Mouse (Mus musculus) hindbrain, embryonic 11.5 days (tissue): ENCODE data around the gene Dapk1. TPM values are rescaled to one million over a fixed set of nuclear protein-coding genes. Genes with fewer than 3 reads are reported as not detected.

Experiments
- ATAC-seq: fragments of 200-750 bp; cut with Nextera tagmentation; 2 replicates; pipeline ENCODE4 v1.8.0; 2017; ENCODE audit warnings: mild to moderate bottlenecking, moderate TSS enrichment, moderate library complexity; ENCODE audit not compliant: low FRiP score
- DNase-seq: peaks from one replicate; pipeline ENCODE4 v3.0.0-alpha.2; 2015; ENCODE audit warnings: low spot score
- H3K27ac ChIP-seq: fragments of 300-500 bp; sonication (generic); 2 replicates; pipeline ENCODE4 v1.5.1; 2014; ENCODE audit warnings: mild to moderate bottlenecking, low read depth, low read length
- H3K27me3 ChIP-seq: fragments of 300-500 bp; sonication (generic); 2 replicates; pipeline ENCODE4 v1.6.1; 2014; ENCODE audit warnings: mild to moderate bottlenecking, low read length, moderate library complexity, mixed read lengths; ENCODE audit not compliant: control insufficient read depth, insufficient read depth
- H3K36me3 ChIP-seq: fragments of 300-500 bp; sonication (generic); 2 replicates; pipeline ENCODE4 v1.6.1; 2014; ENCODE audit warnings: mild to moderate bottlenecking, low read length, moderate library complexity, mixed read lengths; ENCODE audit not compliant: control insufficient read depth, insufficient read depth
- H3K4me1 ChIP-seq: fragments of 300-500 bp; sonication (generic); replicated peaks from 2 replicates; pipeline ENCODE4 v1.6.1; 2014; ENCODE audit warnings: low read length, mixed read lengths; ENCODE audit not compliant: control insufficient read depth, insufficient read depth
- H3K4me2 ChIP-seq: fragments of 300-500 bp; sonication (generic); replicated peaks from 2 replicates; pipeline ENCODE4 v1.6.1; 2014; ENCODE audit warnings: mild to moderate bottlenecking, low read depth, low read length
- H3K4me3 ChIP-seq: fragments of 300-500 bp; sonication (generic); 2 replicates; pipeline ENCODE4 v1.5.1; 2014; ENCODE audit warnings: low read depth, low read length
- H3K9ac ChIP-seq: fragments of 300-500 bp; sonication (generic); 2 replicates; pipeline ENCODE4 v1.6.1; 2014; ENCODE audit warnings: low read depth, low read length
- H3K9me3 ChIP-seq: fragments of 300-500 bp; sonication (generic); 2 replicates; pipeline ENCODE4 v1.6.1; 2016; ENCODE audit warnings: low read length; ENCODE audit not compliant: control insufficient read depth
- WGBS: fragments of 180-500 bp; shearing (Covaris S2); extraction: QIAGEN DNeasy Blood & Tissue Kit; methylation state at CpG from one replicate; pipeline ENCODE4 v1.1.7; 2014; 5-methylcytosine and 5-hydroxymethylcytosine counted together
- polyA plus RNA-seq: library from polyadenylated mRNA; unstranded; fragments of >200 nt; fragmentation: Nextera tagmentation; extraction: Ambion mirVana; gene quantifications from 2 replicates; pipeline ENCODE4 v1.2.1, GENCODE M21; 2014

Dapk1 gene
- polyA plus RNA-seq, 1 experiment from 2014 or later = 39.5 TPM

DNA sequence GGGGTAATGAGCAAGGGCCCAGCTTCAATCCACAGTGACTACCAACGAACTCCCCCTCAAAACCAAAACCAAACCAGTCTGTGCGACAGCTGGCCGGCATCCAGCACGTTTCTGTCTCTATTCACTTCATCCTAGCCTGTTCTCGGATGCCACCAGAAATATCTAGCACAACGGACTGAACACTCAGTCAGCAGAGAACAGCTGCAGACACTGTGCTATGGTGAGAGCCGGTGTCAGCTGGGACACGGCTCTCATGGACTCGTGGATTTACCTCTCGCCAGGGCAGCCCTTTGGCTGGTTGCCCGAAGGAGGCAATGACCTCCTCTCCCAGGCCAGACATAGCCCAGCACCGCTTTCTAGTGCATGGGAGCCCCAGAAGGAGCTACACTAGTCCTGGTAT lies 85.2 kb downstream of the Dapk1 start:
- Histone ChIP-seq H3K9me3 (no peaks in the 10 kb centered on the region), H3K27me3 (no peaks in the 10 kb centered on the region), H3K4me1 (no peaks in the 10 kb centered on the region; the same call in 1 of the 2 replicates), H3K4me3 (no peak overlapping the region), H3K9ac (no peak overlapping the region), H3K27ac (no peak overlapping the region), H3K36me3 (no peaks in the 10 kb centered on the region), H3K4me2 (no peak overlapping the region)
- DNase-seq = no peak
- ATAC-seq = no peak
- WGBS = 87% methylated on average over 12 of the region's 12 CpGs

DNA sequence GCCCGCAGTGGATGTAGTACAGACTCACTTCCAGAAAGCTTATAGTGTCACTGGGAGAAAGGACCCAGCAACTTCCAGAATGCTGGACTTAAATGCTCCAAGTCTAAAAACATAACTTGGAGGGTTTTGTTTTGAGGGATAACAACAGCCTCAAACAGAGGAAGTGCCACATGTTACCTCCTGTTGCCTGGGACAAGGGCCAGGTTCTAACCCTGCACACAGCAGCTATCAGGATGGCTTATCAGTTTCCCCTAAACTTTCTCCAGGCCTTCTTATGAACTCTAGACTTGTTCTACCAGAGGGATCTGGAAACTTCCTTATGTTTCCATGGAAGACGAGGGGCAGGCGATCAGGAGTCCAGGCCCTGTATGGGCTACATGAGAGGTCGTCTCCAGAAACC lies 85.7 kb downstream of the Dapk1 start:
- H3K9me3 ChIP-seq = no peaks in the 10 kb centered on the region
- no peak overlapping the region for H3K9ac ChIP-seq
- H3K36me3 ChIP-seq = no peaks in the 10 kb centered on the region
- no peak for ATAC-seq
- H3K27me3 ChIP-seq = no peaks in the 10 kb centered on the region
- H3K27ac ChIP-seq = no peak overlapping the region
- no peak overlapping the region for H3K4me3 ChIP-seq
- H3K4me2 ChIP-seq = no peak overlapping the region
- WGBS = 89% methylated on average over 4 of the region's 4 CpGs
- no peaks in the 10 kb centered on the region; the same call in 1 of the 2 replicates for H3K4me1 ChIP-seq
- no peak for DNase-seq

DNA sequence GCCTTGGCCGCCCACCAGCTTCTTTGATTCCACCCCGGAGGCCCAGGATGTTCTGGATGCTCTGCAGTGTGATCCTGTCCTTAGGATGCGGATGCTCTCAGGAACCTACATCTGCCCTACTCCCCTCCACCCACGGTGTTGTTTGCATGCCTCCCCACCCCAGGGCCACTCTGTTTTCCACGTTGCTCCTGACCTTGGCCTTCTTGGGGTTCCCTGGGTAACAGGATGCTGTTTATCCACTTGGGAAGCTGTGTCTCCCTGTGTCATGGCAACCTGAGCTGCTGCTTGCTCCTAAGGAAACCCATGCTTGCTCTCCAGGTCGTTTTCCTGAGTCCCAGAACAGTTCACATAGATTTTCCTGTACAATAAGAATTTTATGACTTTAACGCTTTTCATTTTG lies 86.1 kb downstream of the Dapk1 start:
- 83% methylated on average over 7 of the region's 7 CpGs for WGBS
- DNase-seq = no peak
- H3K27me3 ChIP-seq = no peaks in the 10 kb centered on the region
- H3K4me2 ChIP-seq = no peak overlapping the region
- no peak overlapping the region for H3K27ac ChIP-seq
- no peaks in the 10 kb centered on the region; the same call in 1 of the 2 replicates for H3K4me1 ChIP-seq
- H3K4me3 ChIP-seq = no peak overlapping the region
- H3K9ac ChIP-seq = no peak overlapping the region
- H3K9me3 ChIP-seq = no peaks in the 10 kb centered on the region
- no peak for ATAC-seq
- no peaks in the 10 kb centered on the region for H3K36me3 ChIP-seq

DNA sequence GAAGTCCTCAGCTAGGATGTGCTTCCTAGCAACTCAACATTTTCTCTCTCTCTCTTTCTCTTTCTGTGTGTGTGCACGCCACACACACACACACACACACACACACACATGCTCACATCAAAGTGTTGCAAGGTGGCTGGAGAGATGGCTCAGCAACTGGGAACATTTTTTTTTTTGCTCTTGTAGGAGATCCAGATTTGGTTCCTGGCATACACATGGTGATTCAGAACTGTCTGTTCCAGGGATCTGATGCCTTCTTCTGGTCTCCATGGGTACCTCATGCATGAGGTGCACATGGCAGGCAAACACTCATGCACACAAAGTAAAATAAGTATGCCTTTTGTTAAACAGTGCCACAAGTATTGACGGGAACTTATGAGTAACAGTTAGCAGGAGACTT lies 89.2 kb downstream of the Dapk1 start:
- Histone ChIP-seq H3K36me3 (no peaks in the 10 kb centered on the region), H3K4me2 (no peak overlapping the region), H3K27ac (no peak overlapping the region), H3K27me3 (no peaks in the 10 kb centered on the region), H3K9ac (no peak overlapping the region), H3K9me3 (no peaks in the 10 kb centered on the region), H3K4me3 (no peak overlapping the region), H3K4me1 (no peaks in the 10 kb centered on the region)
- ATAC-seq (no peak), DNase-seq (no peak)
- WGBS = 98% methylated on average over 2 of the region's 2 CpGs

DNA sequence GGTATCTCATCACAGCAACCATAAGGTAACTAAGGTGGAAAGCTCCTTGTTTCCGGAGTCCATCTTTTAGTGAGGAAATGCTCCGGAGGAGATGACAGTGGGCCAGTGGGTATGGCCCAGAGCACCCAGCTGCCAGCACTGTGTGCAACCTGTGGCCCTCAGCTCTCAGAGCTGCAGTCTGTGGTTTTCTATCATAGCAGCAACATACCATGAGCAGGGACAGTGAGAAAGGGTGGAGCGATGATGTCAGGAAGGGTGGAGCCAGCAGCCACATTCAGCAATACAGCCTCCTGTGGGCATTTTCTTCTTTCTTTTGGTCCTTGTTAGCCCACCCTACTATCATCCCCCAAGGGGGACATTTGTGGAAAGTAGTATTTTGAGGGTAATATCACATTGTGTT lies 90.2 kb downstream of the Dapk1 start:
- H3K9ac ChIP-seq = no peak overlapping the region
- no peaks in the 10 kb centered on the region for H3K4me1 ChIP-seq
- DNase-seq (no peak), ATAC-seq (no peak)
- H3K9me3 ChIP-seq = no peaks in the 10 kb centered on the region
- 100% methylated on average over 3 of the region's 3 CpGs for WGBS
- H3K36me3 ChIP-seq = no peaks in the 10 kb centered on the region
- no peak overlapping the region for H3K27ac ChIP-seq
- H3K4me2 ChIP-seq = no peak overlapping the region
- no peaks in the 10 kb centered on the region for H3K27me3 ChIP-seq
- no peak overlapping the region for H3K4me3 ChIP-seq

DNA sequence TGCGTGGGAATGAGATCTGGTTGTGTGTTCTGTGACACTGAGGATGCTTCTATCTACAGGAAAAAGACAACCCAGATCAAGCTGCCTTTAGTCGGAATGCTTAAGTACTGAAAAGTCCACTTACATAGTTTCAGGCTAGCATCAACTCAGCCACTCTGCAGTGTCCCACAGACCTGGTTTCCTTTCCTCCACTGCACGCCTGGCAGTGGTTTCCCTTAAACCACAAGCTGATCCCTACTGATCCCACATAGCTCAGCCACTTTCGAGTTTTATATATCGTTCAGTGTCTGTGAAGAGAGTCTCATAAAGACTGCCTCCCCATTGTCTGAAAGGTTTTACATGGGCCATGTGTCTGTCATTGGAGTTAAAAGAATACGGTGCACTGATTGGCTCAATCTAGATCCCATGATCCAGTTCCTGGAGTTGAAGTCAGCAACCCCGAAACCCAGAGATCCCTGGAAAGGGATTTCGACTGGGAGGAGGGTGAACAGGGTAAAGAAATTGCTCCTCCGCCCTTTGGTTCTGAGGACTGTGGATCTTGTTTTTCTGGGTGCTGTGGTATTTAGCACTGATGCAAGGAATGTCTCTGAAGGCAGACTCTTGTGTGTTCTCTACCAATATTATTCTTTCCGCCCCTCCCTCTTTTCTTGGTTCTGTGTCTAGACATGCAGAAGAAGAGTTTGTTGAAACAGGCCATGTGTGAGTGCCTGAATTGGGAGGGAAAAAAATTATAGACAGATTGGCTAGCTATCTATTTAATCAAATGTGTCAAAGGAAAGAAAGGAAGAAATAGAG lies 93.6 kb downstream of the Dapk1 start:
- no peak overlapping the region for H3K4me2 ChIP-seq
- DNase-seq = no peak
- 80% methylated on average over 10 of the region's 10 CpGs for WGBS

DNA sequence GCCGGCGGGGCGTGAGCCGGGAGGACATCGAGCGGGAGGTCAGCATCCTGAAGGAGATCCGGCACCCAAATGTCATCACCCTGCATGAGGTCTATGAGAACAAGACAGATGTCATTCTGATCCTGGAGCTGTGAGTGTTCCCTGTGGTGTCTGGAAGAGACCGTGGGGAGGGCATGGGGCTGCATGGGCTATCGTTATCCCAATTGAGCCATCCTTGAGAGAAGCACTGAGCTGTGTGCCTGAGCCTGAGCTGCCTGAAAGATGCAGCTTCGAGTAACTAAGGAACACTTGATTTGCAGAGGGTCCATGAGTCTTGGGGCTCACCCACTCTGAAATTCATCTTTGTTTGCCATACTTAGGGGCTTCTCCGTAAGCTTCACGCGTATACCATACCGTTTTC lies 94.6 kb downstream of the Dapk1 start:
- no peak for ATAC-seq
- 74% methylated on average over 14 of the region's 14 CpGs for WGBS

More for the DNA sequence above, 93.6 kb downstream of the Dapk1 start:
- Histone ChIP-seq H3K27ac (no peak overlapping the region), H3K9me3 (no peaks in the 10 kb centered on the region), H3K4me3 (no peak overlapping the region), H3K9ac (no peak overlapping the region), H3K36me3 (no peaks in the 10 kb centered on the region), H3K4me1 (no peaks in the 10 kb centered on the region), H3K27me3 (no peaks in the 10 kb centered on the region)
- ATAC-seq = no peak

DNA sequence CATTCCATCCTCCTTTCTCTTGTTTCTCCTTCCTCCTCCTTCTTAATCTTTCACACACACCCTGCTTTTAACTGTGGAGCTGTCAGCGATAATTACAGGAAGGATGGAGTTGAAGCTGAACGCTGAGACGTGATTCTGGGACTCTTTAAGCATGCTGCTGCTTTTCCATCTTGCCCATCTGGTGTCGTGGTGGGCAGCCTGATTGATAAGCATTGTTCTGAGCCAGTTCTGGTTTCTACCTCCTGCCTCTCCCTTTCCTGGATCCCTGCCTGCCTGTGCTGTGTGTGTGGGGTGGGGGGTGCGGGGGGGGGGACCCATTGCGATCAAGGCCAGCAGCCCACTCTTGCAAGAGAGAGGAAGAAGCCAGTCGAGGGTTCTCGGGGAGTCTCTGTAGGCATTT lies 95.0 kb downstream of the Dapk1 start:
- no peak overlapping the region for H3K4me2 ChIP-seq

More for the DNA sequence above, 94.6 kb downstream of the Dapk1 start:
- no peaks in the 10 kb centered on the region for H3K27me3 ChIP-seq
- no peak overlapping the region for H3K4me2 ChIP-seq
- no peaks in the 10 kb centered on the region for H3K9me3 ChIP-seq
- H3K36me3 ChIP-seq = no peaks in the 10 kb centered on the region
- no peak overlapping the region for H3K27ac ChIP-seq
- no peaks in the 10 kb centered on the region for H3K4me1 ChIP-seq
- H3K9ac ChIP-seq = no peak overlapping the region
- no peak overlapping the region for H3K4me3 ChIP-seq
- DNase-seq = no peak

DNA sequence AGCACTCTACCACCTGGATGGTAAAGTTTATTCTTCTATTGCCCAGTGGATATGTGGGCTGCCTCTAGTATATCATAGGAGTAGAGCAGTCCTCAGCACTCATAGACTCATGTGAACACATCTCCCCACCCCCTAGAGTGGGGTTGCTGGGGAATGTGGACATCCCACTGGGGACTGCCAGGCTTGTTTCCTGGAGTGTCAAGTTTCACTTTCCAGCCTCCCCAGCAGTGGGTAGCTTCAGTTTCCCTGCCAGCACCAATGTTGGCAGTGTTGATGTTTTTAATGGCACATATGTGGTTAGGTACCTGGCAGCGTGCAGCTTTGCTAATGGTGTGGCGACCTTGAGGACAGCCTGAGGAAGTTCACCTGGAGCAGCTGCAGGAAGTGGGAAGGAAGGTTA lies 96.3 kb downstream of the Dapk1 start:
- DNase-seq (no peak), ATAC-seq (no peak)
- Histone ChIP-seq H3K27ac (no peak overlapping the region), H3K36me3 (no peaks in the 10 kb centered on the region), H3K9ac (no peak overlapping the region), H3K4me3 (no peak overlapping the region), H3K27me3 (no peaks in the 10 kb centered on the region), H3K4me1 (no peaks in the 10 kb centered on the region), H3K9me3 (no peaks in the 10 kb centered on the region), H3K4me2 (no peak overlapping the region)
- 78% methylated on average over 2 of the region's 2 CpGs for WGBS

More for the DNA sequence above, 95.0 kb downstream of the Dapk1 start:
- H3K9ac ChIP-seq = no peak overlapping the region
- ATAC-seq (no peak), DNase-seq (no peak)
- 73% methylated on average over 8 of the region's 8 CpGs for WGBS
- H3K36me3 ChIP-seq = no peaks in the 10 kb centered on the region
- no peaks in the 10 kb centered on the region for H3K27me3 ChIP-seq
- no peak overlapping the region for H3K4me3 ChIP-seq
- H3K4me1 ChIP-seq = no peaks in the 10 kb centered on the region
- no peaks in the 10 kb centered on the region for H3K9me3 ChIP-seq
- H3K27ac ChIP-seq = no peak overlapping the region
